Mouse (Mus musculus): ENCODE results near the gene 4930426L09Rik.

The 4930426L09Rik gene

DNA sequence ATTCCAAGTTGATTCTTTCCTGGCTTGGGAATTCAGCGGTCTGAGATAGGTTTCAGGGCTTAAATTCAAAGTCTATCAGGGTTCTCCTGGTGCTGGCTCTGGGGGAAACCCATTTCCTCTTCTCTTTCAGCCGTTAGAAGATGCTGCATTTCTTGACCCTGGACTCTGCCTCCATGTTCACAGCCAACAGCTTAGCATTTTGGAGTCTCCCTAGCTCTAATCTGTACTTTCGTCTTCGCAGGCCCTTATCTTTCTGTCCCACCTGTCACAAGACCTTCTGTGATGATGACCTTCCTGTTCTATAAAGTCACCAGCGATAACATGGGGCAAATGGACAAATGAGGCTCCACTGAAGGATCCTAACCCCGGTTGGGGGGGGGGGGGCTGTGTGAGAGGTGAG lies 13.3 kb downstream of the 4930426L09Rik start:
- DNase-seq (ENCODE audit: low read depth, low spot score): no peak

DNA sequence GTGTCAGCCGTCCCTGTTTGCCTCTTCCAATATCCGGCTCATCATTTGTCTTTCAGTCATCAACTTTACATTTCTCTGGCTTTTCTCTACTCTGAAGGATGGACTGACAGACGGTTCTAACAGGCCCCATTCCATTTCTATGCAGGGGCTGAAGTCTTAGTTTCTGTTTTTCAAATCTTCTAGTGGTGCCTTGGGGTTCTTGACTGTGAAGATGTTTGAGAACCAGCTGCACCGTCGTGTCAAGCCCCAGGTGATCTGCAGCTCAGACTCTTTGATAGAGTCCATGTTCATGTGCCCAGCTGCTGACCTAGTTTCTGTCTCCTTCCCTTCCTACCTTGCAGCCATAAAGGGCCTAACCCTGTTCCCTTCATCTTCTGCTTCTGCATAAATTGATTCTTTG lies 18.2 kb downstream of the 4930426L09Rik start:
- DNase-seq (ENCODE audit: low read depth, low spot score): no peak

GRCm38 (mm10) chr2:19016839-19017238 lies 18.7 kb downstream of the 4930426L09Rik start:
- DNase-seq (ENCODE audit: low read depth, low spot score): no peak

DNA sequence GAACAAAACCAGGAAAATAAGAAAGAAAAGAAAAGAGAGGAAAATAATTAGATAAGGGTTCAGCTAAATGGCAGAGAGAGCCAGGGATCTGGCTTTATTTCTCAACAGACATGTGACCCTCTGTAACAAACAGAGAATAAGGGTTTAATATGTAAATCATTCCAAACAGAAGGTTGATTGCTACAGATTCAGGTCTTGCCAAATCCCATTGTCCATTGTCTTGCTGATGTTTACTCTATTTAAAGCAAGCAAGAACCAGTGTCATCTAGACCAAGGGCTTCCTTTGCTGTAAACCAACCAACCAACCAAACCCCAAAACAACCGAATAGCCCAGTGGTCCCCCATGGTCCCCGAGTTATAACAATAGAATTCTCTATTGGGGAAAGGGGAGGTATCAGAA lies 19.9 kb downstream of the 4930426L09Rik start:
- peak; percentile 72 for DNase-seq (ENCODE audit: low read depth, low spot score)

GRCm38 (mm10) chr2:19024807-19025206 lies 26.7 kb downstream of the 4930426L09Rik start:
- DNase-seq (ENCODE audit: low read depth, low spot score): no peak

- no peak for DNase-seq (ENCODE audit: low read depth, low spot score)
Measured at GRCm38 (mm10) chr2:19037430-19037829, 39.3 kb downstream of the 4930426L09Rik start.

- DNase-seq (ENCODE audit: low read depth, low spot score): no peak
Measured at GRCm38 (mm10) chr2:19037907-19038570, 39.9 kb downstream of the 4930426L09Rik start.

DNA sequence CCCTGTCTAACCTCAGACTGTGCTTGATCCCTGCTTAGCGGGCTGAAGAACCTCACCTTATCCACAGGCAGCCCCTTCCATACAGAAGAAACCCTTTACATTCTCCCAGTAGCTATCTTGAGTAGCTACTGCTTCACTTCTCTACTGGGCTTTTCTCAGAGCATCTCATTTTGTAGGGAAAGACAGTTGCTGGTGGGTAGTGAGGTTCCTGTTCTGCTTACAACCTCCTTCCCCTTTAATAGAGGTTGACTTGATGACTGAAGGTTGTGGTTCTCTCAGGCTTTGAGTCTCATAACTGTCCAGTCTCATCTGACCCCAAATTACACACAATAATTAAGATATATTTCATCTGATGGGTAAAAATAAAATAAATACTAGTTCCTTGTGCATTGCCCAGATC lies 50.1 kb downstream of the 4930426L09Rik start:
- DNase-seq (ENCODE audit: low read depth, low spot score): no peak

DNA sequence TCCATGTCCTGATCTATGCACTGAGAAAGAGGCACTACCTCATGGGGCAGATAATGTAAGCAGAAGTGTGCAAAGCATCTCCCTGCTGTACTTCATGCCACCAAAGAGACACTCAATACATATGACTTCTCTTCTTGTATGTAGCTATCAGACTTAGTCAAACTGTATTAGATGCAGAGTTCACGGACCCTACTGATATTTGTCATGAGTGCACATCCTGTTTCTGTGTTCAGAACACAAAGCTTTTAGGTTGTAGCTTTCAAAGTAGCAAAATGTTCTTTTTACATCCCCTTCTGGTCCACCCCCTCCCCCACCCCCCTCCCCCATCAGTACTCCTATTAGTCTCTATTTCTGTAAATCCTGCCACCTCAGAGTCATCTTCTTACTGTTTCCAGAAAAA lies 51.2 kb downstream of the 4930426L09Rik start:
- DNase-seq (ENCODE audit: low read depth, low spot score): no peak

All from ES-CJ7 (cell line).